Mouse (Mus musculus): ENCODE measurements around the gene Trappc6a.

Trappc6a gene

GRCm38 (mm10) chr7:19508150-19508923, at the start of gene Trappc6a, which contains the start of gene Bloc1s3:
Gene Trappc6a (plus strand): TSS chr7:19508395.
Gene Bloc1s3 (minus strand): TSS chr7:19508367.
- DNase-seq: peak; percentile 96

GRCm38 (mm10) chr7:19458591-19459111, 49.5 kb upstream of the Trappc6a start, which contains the start of gene Mark4:
Gene Mark4 (minus strand): TSS chr7:19458821.
- DNase-seq: peak; percentile 79

- DNase-seq: no peak
These were observed 48.9 kb upstream of the Trappc6a start for GRCm38 (mm10) chr7:19459144-19459870.

- DNase-seq: no peak
These were observed 47.7 kb upstream of the Trappc6a start for GRCm38 (mm10) chr7:19460500-19460899.

- DNase-seq: peak; percentile 88
These were observed 46.7 kb upstream of the Trappc6a start for GRCm38 (mm10) chr7:19461488-19461887.

- no peak for DNase-seq
These were observed 45.8 kb upstream of the Trappc6a start for GRCm38 (mm10) chr7:19462443-19462842.

- DNase-seq: no peak
These were observed 45.3 kb upstream of the Trappc6a start, which contains the start of gene Exoc3l2 for GRCm38 (mm10) chr7:19462884-19463381. Gene Exoc3l2 (plus strand): TSS chr7:19463331.

- DNase-seq: no peak
These were observed 43.6 kb upstream of the Trappc6a start for GRCm38 (mm10) chr7:19464367-19465307.

GRCm38 (mm10) chr7:19466602-19467145, 41.5 kb upstream of the Trappc6a start:
- no peak for DNase-seq

GRCm38 (mm10) chr7:19467638-19468037, 40.6 kb upstream of the Trappc6a start:
- no peak for DNase-seq

- DNase-seq: no peak
These were observed 39.9 kb upstream of the Trappc6a start for GRCm38 (mm10) chr7:19468279-19468678.

- no peak for DNase-seq
These were observed 38.8 kb upstream of the Trappc6a start for GRCm38 (mm10) chr7:19469404-19469803.

GRCm38 (mm10) chr7:19470308-19470707, 37.9 kb upstream of the Trappc6a start:
- DNase-seq: no peak

- peak; percentile 59 for DNase-seq
These were observed 35.8 kb upstream of the Trappc6a start for GRCm38 (mm10) chr7:19472403-19472802.

GRCm38 (mm10) chr7:19473875-19474443, 34.2 kb upstream of the Trappc6a start:
- DNase-seq: peak; percentile 78

- DNase-seq: no peak
These were observed 31.1 kb upstream of the Trappc6a start for GRCm38 (mm10) chr7:19477084-19477483.

- DNase-seq: no peak
These were observed 30.4 kb upstream of the Trappc6a start for GRCm38 (mm10) chr7:19477624-19478384.

- DNase-seq: no peak
These were observed 24.9 kb upstream of the Trappc6a start for GRCm38 (mm10) chr7:19483281-19483680.

- no peak for DNase-seq
These were observed 22.7 kb upstream of the Trappc6a start for GRCm38 (mm10) chr7:19485488-19485887.

- DNase-seq: no peak
These were observed 21.6 kb upstream of the Trappc6a start for GRCm38 (mm10) chr7:19486549-19486948.

- DNase-seq: no peak
These were observed 18.7 kb upstream of the Trappc6a start for GRCm38 (mm10) chr7:19489525-19489924.

Data from lung, postnatal 36 days (tissue).